Mouse (Mus musculus): ENCODE measurements at regions not wholly inside any gene's neighbourhood (a gene's known extent, or its start where the extent isn't known, plus 50 kb on each side); places are given as distances from the start of the nearest gene placed in this dataset.
A peak's percentile ranks its signal among the peaks of the same experiment; 100 is the strongest.

- H3K27me3 ChIP-seq (ENCODE audit: insufficient read depth, low read length): no peaks in the 10 kb centered on the region
- H3K4me3 ChIP-seq (replicated peaks; ENCODE audit: low read length): no peak overlapping the region
- H3K9me3 ChIP-seq (ENCODE audit: low read length): peaks cover 28% of the 10 kb centered on the region
- no peaks in the 10 kb centered on the region for H3K36me3 ChIP-seq (ENCODE audit: insufficient read depth, low read length)
- no peak for TF ChIP-seq CTCF (conservative IDR thresholded peaks at IDR 0.05; ENCODE audit: low read length)
- no peak for TF ChIP-seq POU5F1 (IDR thresholded peaks at IDR 0.05; ENCODE audit: borderline replicate concordance, low read length)
- no peak for TF ChIP-seq NANOG (IDR thresholded peaks at IDR 0.05; ENCODE audit: borderline replicate concordance, low read length)
- H3K4me1 ChIP-seq (replicated peaks; ENCODE audit: low read depth, low read length): peaks cover 3% of the 10 kb centered on the region; the same call in 1 of the 2 replicates
These were observed 65.5 kb upstream of the Galnt15 start for GRCm38 (mm10) chr14:31963131-31963911.

- Histone ChIP-seq H3K36me3 (ENCODE audit: insufficient read depth, low read length) (no peaks in the 10 kb centered on the region), H3K27me3 (ENCODE audit: insufficient read depth, low read length) (no peaks in the 10 kb centered on the region), H3K9me3 (ENCODE audit: low read length) (peaks cover 20% of the 10 kb centered on the region), H3K4me1 (replicated peaks; ENCODE audit: low read depth, low read length) (peaks cover 3% of the 10 kb centered on the region; the same call in 1 of the 2 replicates), H3K4me3 (replicated peaks; ENCODE audit: low read length) (no peak overlapping the region)
- TF ChIP-seq POU5F1 (IDR thresholded peaks at IDR 0.05; ENCODE audit: borderline replicate concordance, low read length) (no peak), CTCF (conservative IDR thresholded peaks at IDR 0.05; ENCODE audit: low read length) (no peak), NANOG (IDR thresholded peaks at IDR 0.05; ENCODE audit: borderline replicate concordance, low read length) (no peak)
These were observed 64.7 kb upstream of the Galnt15 start for GRCm38 (mm10) chr14:31964076-31964475.

- Histone ChIP-seq H3K27me3 (ENCODE audit: insufficient read depth, low read length) (no peaks in the 10 kb centered on the region), H3K4me3 (replicated peaks; ENCODE audit: low read length) (no peak overlapping the region), H3K9me3 (ENCODE audit: low read length) (peaks cover 20% of the 10 kb centered on the region), H3K4me1 (replicated peaks; ENCODE audit: low read depth, low read length) (peaks cover 3% of the 10 kb centered on the region; the same call in 1 of the 2 replicates), H3K36me3 (ENCODE audit: insufficient read depth, low read length) (no peaks in the 10 kb centered on the region)
- TF ChIP-seq POU5F1 (IDR thresholded peaks at IDR 0.05; ENCODE audit: borderline replicate concordance, low read length): no peak
- TF ChIP-seq NANOG (IDR thresholded peaks at IDR 0.05; ENCODE audit: borderline replicate concordance, low read length): no peak
These were observed 64.0 kb upstream of the Galnt15 start for GRCm38 (mm10) chr14:31964831-31965230.

GRCm38 (mm10) chr14:31969531-31969930 lies 59.3 kb upstream of the Galnt15 start:
- Histone ChIP-seq H3K27me3 (ENCODE audit: insufficient read depth, low read length) (no peaks in the 10 kb centered on the region), H3K4me1 (replicated peaks; ENCODE audit: low read depth, low read length) (no peaks in the 10 kb centered on the region), H3K36me3 (ENCODE audit: insufficient read depth, low read length) (no peaks in the 10 kb centered on the region), H3K4me3 (replicated peaks; ENCODE audit: low read length) (no peak overlapping the region), H3K9me3 (ENCODE audit: low read length) (peaks cover 35% of the 10 kb centered on the region)
- TF ChIP-seq CTCF (conservative IDR thresholded peaks at IDR 0.05; ENCODE audit: low read length) (no peak), POU5F1 (IDR thresholded peaks at IDR 0.05; ENCODE audit: borderline replicate concordance, low read length) (no peak), NANOG (IDR thresholded peaks at IDR 0.05; ENCODE audit: borderline replicate concordance, low read length) (no peak)

GRCm38 (mm10) chr14:31970245-31970830 lies 58.5 kb upstream of the Galnt15 start:
- peaks cover 41% of the 10 kb centered on the region for H3K9me3 ChIP-seq (ENCODE audit: low read length)
- TF ChIP-seq CTCF (conservative IDR thresholded peaks at IDR 0.05; ENCODE audit: low read length) (no peak), POU5F1 (IDR thresholded peaks at IDR 0.05; ENCODE audit: borderline replicate concordance, low read length) (no peak), NANOG (IDR thresholded peaks at IDR 0.05; ENCODE audit: borderline replicate concordance, low read length) (no peak)
- no peaks in the 10 kb centered on the region for H3K36me3 ChIP-seq (ENCODE audit: insufficient read depth, low read length)
- H3K4me3 ChIP-seq (replicated peaks; ENCODE audit: low read length): no peak overlapping the region
- no peaks in the 10 kb centered on the region for H3K4me1 ChIP-seq (replicated peaks; ENCODE audit: low read depth, low read length)
- H3K27me3 ChIP-seq (ENCODE audit: insufficient read depth, low read length): no peaks in the 10 kb centered on the region

GRCm38 (mm10) chr14:31970851-31971250 lies 57.9 kb upstream of the Galnt15 start:
- H3K36me3 ChIP-seq (ENCODE audit: insufficient read depth, low read length): no peaks in the 10 kb centered on the region
- H3K27me3 ChIP-seq (ENCODE audit: insufficient read depth, low read length): no peaks in the 10 kb centered on the region
- TF ChIP-seq CTCF (conservative IDR thresholded peaks at IDR 0.05; ENCODE audit: low read length) (no peak), POU5F1 (IDR thresholded peaks at IDR 0.05; ENCODE audit: borderline replicate concordance, low read length) (no peak), NANOG (IDR thresholded peaks at IDR 0.05; ENCODE audit: borderline replicate concordance, low read length) (no peak)
- H3K4me1 ChIP-seq (replicated peaks; ENCODE audit: low read depth, low read length): no peaks in the 10 kb centered on the region
- peaks cover 45% of the 10 kb centered on the region for H3K9me3 ChIP-seq (ENCODE audit: low read length)
- no peak overlapping the region for H3K4me3 ChIP-seq (replicated peaks; ENCODE audit: low read length)

GRCm38 (mm10) chr14:31973702-31974101 lies 55.1 kb upstream of the Galnt15 start:
- Histone ChIP-seq H3K4me3 (replicated peaks; ENCODE audit: low read length) (no peak overlapping the region), H3K27me3 (ENCODE audit: insufficient read depth, low read length) (no peaks in the 10 kb centered on the region), H3K36me3 (ENCODE audit: insufficient read depth, low read length) (no peaks in the 10 kb centered on the region), H3K9me3 (ENCODE audit: low read length) (peaks cover 56% of the 10 kb centered on the region), H3K4me1 (replicated peaks; ENCODE audit: low read depth, low read length) (no peaks in the 10 kb centered on the region)
- TF ChIP-seq POU5F1 (IDR thresholded peaks at IDR 0.05; ENCODE audit: borderline replicate concordance, low read length): no peak
- no peak for TF ChIP-seq NANOG (IDR thresholded peaks at IDR 0.05; ENCODE audit: borderline replicate concordance, low read length)
- TF ChIP-seq CTCF (conservative IDR thresholded peaks at IDR 0.05; ENCODE audit: low read length): no peak

- no peaks in the 10 kb centered on the region for H3K27me3 ChIP-seq (ENCODE audit: insufficient read depth, low read length)
- no peaks in the 10 kb centered on the region for H3K36me3 ChIP-seq (ENCODE audit: insufficient read depth, low read length)
- TF ChIP-seq CTCF (conservative IDR thresholded peaks at IDR 0.05; ENCODE audit: low read length) (0 out of 2 replicates have a peak, but pooled peaks have one; percentile 3), POU5F1 (IDR thresholded peaks at IDR 0.05; ENCODE audit: borderline replicate concordance, low read length) (no peak)
- H3K9me3 ChIP-seq (ENCODE audit: low read length): peaks cover 33% of the 10 kb centered on the region
- no peaks in the 10 kb centered on the region for H3K4me1 ChIP-seq (replicated peaks; ENCODE audit: low read depth, low read length)
- no peak overlapping the region for H3K4me3 ChIP-seq (replicated peaks; ENCODE audit: low read length)
These were observed 50.6 kb upstream of the Galnt15 start for GRCm38 (mm10) chr14:31978196-31978595.
